Mouse (Mus musculus): ENCODE results near the gene Mgll. TPM values are rescaled to one million over a fixed set of nuclear protein-coding genes. Genes with fewer than 3 reads are reported as not detected.

The Mgll gene
- polyA plus RNA-seq, 1 experiment from 2014 or later, result 104 TPM

GRCm38 (mm10) chr6:88830112-88830702, 106.0 kb downstream of the Mgll start:
- no peak for ATAC-seq (ENCODE audit: insufficient number of reproducible peaks, insufficient read depth, low FRiP score, low read depth)
- WGBS, result 91% methylated on average over 6 of the region's 6 CpGs

GRCm38 (mm10) chr6:88831456-88831855, 107.2 kb downstream of the Mgll start:
- no peaks in the 10 kb centered on the region for H3K27me3 ChIP-seq (ENCODE audit: control insufficient read depth, insufficient read depth, low read length)
- H3K4me3 ChIP-seq (ENCODE audit: low read depth, low read length), result no peak overlapping the region
- no peaks in the 10 kb centered on the region for H3K9me3 ChIP-seq (ENCODE audit: control insufficient read depth, low read depth, low read length)
- H3K4me1 ChIP-seq (ENCODE audit: control insufficient read depth, insufficient read depth, low read length), result peaks cover 6% of the 10 kb centered on the region; the same call in 1 of the 2 replicates
- ATAC-seq (ENCODE audit: insufficient number of reproducible peaks, insufficient read depth, low FRiP score, low read depth), result peak; percentile 53; the same call in 1 of the 2 replicates
- 23% methylated on average over 8 of the region's 8 CpGs for WGBS
- peaks cover 9% of the 10 kb centered on the region for H3K36me3 ChIP-seq (ENCODE audit: control insufficient read depth, insufficient read depth, low read length)
- no peak overlapping the region for H3K4me2 ChIP-seq (replicated peaks; ENCODE audit: low read depth, low read length)
- no peak overlapping the region for H3K27ac ChIP-seq (ENCODE audit: low read length)
- no peak overlapping the region for H3K9ac ChIP-seq (replicated peaks; ENCODE audit: low read depth, low read length)

More at GRCm38 (mm10) chr6:88830112-88830702, 106.0 kb downstream of the Mgll start:
- H3K27ac ChIP-seq (ENCODE audit: low read length), result no peak overlapping the region
- peaks cover 6% of the 10 kb centered on the region; the same call in 1 of the 2 replicates for H3K4me1 ChIP-seq (ENCODE audit: control insufficient read depth, insufficient read depth, low read length)
- H3K4me2 ChIP-seq (replicated peaks; ENCODE audit: low read depth, low read length), result no peak overlapping the region
- no peaks in the 10 kb centered on the region for H3K27me3 ChIP-seq (ENCODE audit: control insufficient read depth, insufficient read depth, low read length)
- no peaks in the 10 kb centered on the region for H3K9me3 ChIP-seq (ENCODE audit: control insufficient read depth, low read depth, low read length)
- H3K36me3 ChIP-seq (ENCODE audit: control insufficient read depth, insufficient read depth, low read length), result no peaks in the 10 kb centered on the region; the same call in 1 of the 2 replicates
- H3K4me3 ChIP-seq (ENCODE audit: low read depth, low read length), result no peak overlapping the region
- no peak overlapping the region for H3K9ac ChIP-seq (replicated peaks; ENCODE audit: low read depth, low read length)

- H3K9ac ChIP-seq (replicated peaks; ENCODE audit: low read depth, low read length), result no peak overlapping the region
- H3K4me1 ChIP-seq (ENCODE audit: control insufficient read depth, insufficient read depth, low read length), result no peaks in the 10 kb centered on the region
- H3K36me3 ChIP-seq (ENCODE audit: control insufficient read depth, insufficient read depth, low read length), result peaks cover 9% of the 10 kb centered on the region
- no peaks in the 10 kb centered on the region for H3K27me3 ChIP-seq (ENCODE audit: control insufficient read depth, insufficient read depth, low read length)
- H3K4me3 ChIP-seq (ENCODE audit: low read depth, low read length), result no peak overlapping the region
- WGBS, result 78% methylated on average over 5 of the region's 5 CpGs
- H3K27ac ChIP-seq (ENCODE audit: low read length), result no peak overlapping the region
- no peak for ATAC-seq (ENCODE audit: insufficient number of reproducible peaks, insufficient read depth, low FRiP score, low read depth)
- H3K4me2 ChIP-seq (replicated peaks; ENCODE audit: low read depth, low read length), result no peak overlapping the region
- H3K9me3 ChIP-seq (ENCODE audit: control insufficient read depth, low read depth, low read length), result no peaks in the 10 kb centered on the region
Measured at GRCm38 (mm10) chr6:88832663-88833062, 108.5 kb downstream of the Mgll start.

GRCm38 (mm10) chr6:88833340-88834140, 109.3 kb downstream of the Mgll start:
- H3K27ac ChIP-seq (ENCODE audit: low read length), result no peak overlapping the region
- ATAC-seq (ENCODE audit: insufficient number of reproducible peaks, insufficient read depth, low FRiP score, low read depth), result no peak
- WGBS, result 75% methylated on average over 5 of the region's 5 CpGs

GRCm38 (mm10) chr6:88835047-88835446, 110.8 kb downstream of the Mgll start:
- ATAC-seq (ENCODE audit: insufficient number of reproducible peaks, insufficient read depth, low FRiP score, low read depth), result no peak
- no peaks in the 10 kb centered on the region for H3K4me1 ChIP-seq (ENCODE audit: control insufficient read depth, insufficient read depth, low read length)
- H3K4me3 ChIP-seq (ENCODE audit: low read depth, low read length), result no peak overlapping the region
- peaks cover 27% of the 10 kb centered on the region for H3K36me3 ChIP-seq (ENCODE audit: control insufficient read depth, insufficient read depth, low read length)
- H3K4me2 ChIP-seq (replicated peaks; ENCODE audit: low read depth, low read length), result no peak overlapping the region
- H3K9ac ChIP-seq (replicated peaks; ENCODE audit: low read depth, low read length), result no peak overlapping the region
- WGBS, result 71% methylated on average over 5 of the region's 5 CpGs
- H3K9me3 ChIP-seq (ENCODE audit: control insufficient read depth, low read depth, low read length), result no peaks in the 10 kb centered on the region
- no peak overlapping the region for H3K27ac ChIP-seq (ENCODE audit: low read length)
- H3K27me3 ChIP-seq (ENCODE audit: control insufficient read depth, insufficient read depth, low read length), result no peaks in the 10 kb centered on the region

More at GRCm38 (mm10) chr6:88833340-88834140, 109.3 kb downstream of the Mgll start:
- no peak overlapping the region for H3K9ac ChIP-seq (replicated peaks; ENCODE audit: low read depth, low read length)
- H3K27me3 ChIP-seq (ENCODE audit: control insufficient read depth, insufficient read depth, low read length), result no peaks in the 10 kb centered on the region
- peaks cover 17% of the 10 kb centered on the region for H3K36me3 ChIP-seq (ENCODE audit: control insufficient read depth, insufficient read depth, low read length)
- no peak overlapping the region for H3K4me3 ChIP-seq (ENCODE audit: low read depth, low read length)
- no peak overlapping the region for H3K4me2 ChIP-seq (replicated peaks; ENCODE audit: low read depth, low read length)
- no peaks in the 10 kb centered on the region for H3K9me3 ChIP-seq (ENCODE audit: control insufficient read depth, low read depth, low read length)
- H3K4me1 ChIP-seq (ENCODE audit: control insufficient read depth, insufficient read depth, low read length), result no peaks in the 10 kb centered on the region

- ATAC-seq (ENCODE audit: insufficient number of reproducible peaks, insufficient read depth, low FRiP score, low read depth), result no peak
- H3K9ac ChIP-seq (replicated peaks; ENCODE audit: low read depth, low read length), result no peak overlapping the region
- H3K27me3 ChIP-seq (ENCODE audit: control insufficient read depth, insufficient read depth, low read length), result no peaks in the 10 kb centered on the region
- no peak overlapping the region for H3K27ac ChIP-seq (ENCODE audit: low read length)
- peaks cover 9% of the 10 kb centered on the region for H3K4me1 ChIP-seq (ENCODE audit: control insufficient read depth, insufficient read depth, low read length)
- WGBS, result 88% methylated on average over 28 of the region's 28 CpGs
- no peaks in the 10 kb centered on the region for H3K9me3 ChIP-seq (ENCODE audit: control insufficient read depth, low read depth, low read length)
- no peak overlapping the region for H3K4me2 ChIP-seq (replicated peaks; ENCODE audit: low read depth, low read length)
- peaks cover 27% of the 10 kb centered on the region for H3K36me3 ChIP-seq (ENCODE audit: control insufficient read depth, insufficient read depth, low read length)
- no peak overlapping the region for H3K4me3 ChIP-seq (ENCODE audit: low read depth, low read length)
Measured at GRCm38 (mm10) chr6:88836178-88836819, 112.1 kb downstream of the Mgll start.

GRCm38 (mm10) chr6:88837999-88838398, 113.8 kb downstream of the Mgll start:
- WGBS, result 91% methylated on average over 12 of the region's 12 CpGs
- Histone ChIP-seq H3K27ac (ENCODE audit: low read length) (no peak overlapping the region), H3K9me3 (ENCODE audit: control insufficient read depth, low read depth, low read length) (no peaks in the 10 kb centered on the region), H3K4me2 (replicated peaks; ENCODE audit: low read depth, low read length) (no peak overlapping the region), H3K4me1 (ENCODE audit: control insufficient read depth, insufficient read depth, low read length) (peaks cover 12% of the 10 kb centered on the region), H3K27me3 (ENCODE audit: control insufficient read depth, insufficient read depth, low read length) (no peaks in the 10 kb centered on the region), H3K9ac (replicated peaks; ENCODE audit: low read depth, low read length) (no peak overlapping the region), H3K36me3 (ENCODE audit: control insufficient read depth, insufficient read depth, low read length) (peaks cover 27% of the 10 kb centered on the region), H3K4me3 (ENCODE audit: low read depth, low read length) (no peak overlapping the region)
- ATAC-seq (ENCODE audit: insufficient number of reproducible peaks, insufficient read depth, low FRiP score, low read depth), result no peak

DNA sequence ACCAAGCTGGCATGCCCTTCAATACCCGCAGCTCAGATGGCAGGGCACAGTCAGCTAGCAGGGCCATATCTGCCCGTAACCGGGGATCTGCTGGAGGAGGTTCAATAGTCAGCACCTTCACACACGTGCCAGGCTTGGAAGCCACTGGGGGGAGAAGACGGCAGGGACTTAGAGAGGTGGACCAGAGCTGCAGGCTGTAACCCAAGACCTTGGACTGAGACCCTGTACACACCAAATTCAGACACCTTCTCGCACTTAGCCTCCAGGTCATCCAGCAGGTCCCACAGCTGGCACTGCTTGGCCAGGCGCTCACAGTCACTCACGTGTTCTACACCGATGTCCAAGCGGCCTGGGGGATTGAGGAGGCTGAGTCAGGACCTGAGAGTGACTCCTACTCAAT, 114.4 kb downstream of the Mgll start:
- Histone ChIP-seq H3K27ac (ENCODE audit: low read length) (no peak overlapping the region), H3K9me3 (ENCODE audit: control insufficient read depth, low read depth, low read length) (no peaks in the 10 kb centered on the region), H3K36me3 (ENCODE audit: control insufficient read depth, insufficient read depth, low read length) (peaks cover 27% of the 10 kb centered on the region), H3K4me2 (replicated peaks; ENCODE audit: low read depth, low read length) (no peak overlapping the region), H3K4me1 (ENCODE audit: control insufficient read depth, insufficient read depth, low read length) (peaks cover 17% of the 10 kb centered on the region), H3K9ac (replicated peaks; ENCODE audit: low read depth, low read length) (no peak overlapping the region), H3K4me3 (ENCODE audit: low read depth, low read length) (no peak overlapping the region), H3K27me3 (ENCODE audit: control insufficient read depth, insufficient read depth, low read length) (no peaks in the 10 kb centered on the region)
- 95% methylated on average over 10 of the region's 10 CpGs for WGBS
- no peak for ATAC-seq (ENCODE audit: insufficient number of reproducible peaks, insufficient read depth, low FRiP score, low read depth)
